Mouse (Mus musculus) embryo, embryonic 9.5 days (tissue): Measurements from ENCODE around the gene Nodal.
"Not testable (repeated sequence)": the region's sequence is repeated elsewhere in the genome, so short reads cannot be mapped to it uniquely, and the experiment has no call there.

ENCODE experiments used
- DNase-seq: peaks from one replicate; pipeline ENCODE4 v3.0.0-alpha.2; 2017; ENCODE audit errors: extremely low spot score

Gene Nodal

GRCm38 (mm10) chr10:61429043-61429442 lies 11.3 kb downstream of the Nodal start:
- DNase-seq: no peak

- DNase-seq: no peak
Measured at GRCm38 (mm10) chr10:61431375-61431774, 13.6 kb downstream of the Nodal start.

- no peak for DNase-seq
Measured at GRCm38 (mm10) chr10:61440202-61440800, 22.5 kb downstream of the Nodal start.

- DNase-seq: no peak
Measured at GRCm38 (mm10) chr10:61443456-61443855, 25.7 kb downstream of the Nodal start.

GRCm38 (mm10) chr10:61443876-61444275 lies 26.1 kb downstream of the Nodal start:
- no peak for DNase-seq

GRCm38 (mm10) chr10:61445016-61445415 lies 27.2 kb downstream of the Nodal start:
- DNase-seq: no peak

- DNase-seq: no peak
Measured at GRCm38 (mm10) chr10:61447581-61448353, 30.0 kb downstream of the Nodal start.

GRCm38 (mm10) chr10:61448834-61449233 lies 31.1 kb downstream of the Nodal start:
- no peak for DNase-seq

- no peak for DNase-seq
Measured at GRCm38 (mm10) chr10:61451463-61451930, 33.7 kb downstream of the Nodal start.

- peak; percentile 42 for DNase-seq
Measured at GRCm38 (mm10) chr10:61451931-61452617, 34.3 kb downstream of the Nodal start.

- DNase-seq: peak; percentile 100
Measured at GRCm38 (mm10) chr10:61452645-61453044, 34.9 kb downstream of the Nodal start, which contains the start of gene Eif4ebp2. TSS of gene Eif4ebp2 (minus strand) at chr10:61452661.

- DNase-seq: not testable (repeated sequence)
Measured at GRCm38 (mm10) chr10:61453171-61453570, 35.4 kb downstream of the Nodal start.

GRCm38 (mm10) chr10:61457182-61457581 lies 39.4 kb downstream of the Nodal start:
- DNase-seq: no peak

- no peak for DNase-seq
Measured at GRCm38 (mm10) chr10:61465009-61465408, 47.2 kb downstream of the Nodal start.

GRCm38 (mm10) chr10:61466242-61466641 lies 48.5 kb downstream of the Nodal start:
- no peak for DNase-seq

- DNase-seq: peak; percentile 48
Measured at GRCm38 (mm10) chr10:61466873-61467272, 49.1 kb downstream of the Nodal start.

- no peak for DNase-seq
Measured at GRCm38 (mm10) chr10:61468900-61469299, 51.1 kb downstream of the Nodal start.

GRCm38 (mm10) chr10:61473640-61474039 lies 55.9 kb downstream of the Nodal start:
- DNase-seq: no peak

- DNase-seq: no peak
Measured at GRCm38 (mm10) chr10:61474344-61474743, 56.6 kb downstream of the Nodal start.
